Mouse (Mus musculus): ENCODE results near the gene Npb. TPM values are rescaled to one million over a fixed set of nuclear protein-coding genes. Genes with fewer than 3 reads are reported as not detected.

The Npb gene
- total RNA-seq (2023): 3.2 TPM

GRCm38 (mm10) chr11:120608241-120609034 lies at the start of gene Npb:
Gene Npb, plus strand, starts transcription at chr11:120608477.

GRCm38 (mm10) chr11:120572752-120573584 lies 35.3 kb upstream of the Npb start, which contains the start of gene P4hb:
Gene P4hb, minus strand, starts transcription at chr11:120573253.

DNA sequence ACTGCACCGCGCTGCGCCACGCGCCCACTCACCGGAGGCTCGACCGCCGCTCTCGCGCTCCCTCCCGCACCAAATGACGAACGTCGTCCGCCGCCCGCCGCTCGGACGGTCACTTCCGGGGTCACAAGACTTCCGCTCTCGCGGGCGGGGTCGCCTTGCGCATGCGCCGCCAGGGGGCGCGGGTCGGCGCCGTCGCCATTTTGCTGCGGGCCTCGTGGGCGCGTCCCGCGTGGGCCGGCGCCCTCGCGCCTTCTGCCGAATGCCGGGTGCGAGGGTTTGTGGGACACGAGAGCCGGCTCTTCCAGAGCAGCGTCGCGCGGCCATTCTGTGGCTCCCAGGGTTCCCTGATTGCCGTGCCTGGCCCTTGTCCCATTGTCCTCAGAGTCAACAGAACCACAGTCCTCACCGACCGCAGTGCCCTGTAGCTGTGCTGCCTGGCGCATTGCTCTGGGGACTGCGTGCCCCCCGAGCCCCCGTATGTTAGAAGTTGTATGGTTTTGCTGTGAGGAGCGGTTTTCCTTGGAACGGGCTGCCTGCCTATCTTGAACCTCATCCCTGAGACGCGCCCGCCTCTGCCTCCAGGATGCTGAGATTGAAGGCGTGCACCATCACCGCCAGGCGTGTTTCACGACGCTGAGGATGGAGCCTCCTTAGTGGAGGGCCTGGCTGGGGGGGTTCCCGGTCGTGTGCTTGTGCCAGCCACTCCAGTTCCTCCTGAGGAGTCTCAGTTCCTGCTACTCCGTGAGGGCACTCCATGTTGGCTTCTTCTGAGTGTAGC lies 26.6 kb upstream of the Npb start, which contains the start of gene Arhgdia:
Arhgdia (minus strand) TSS at position 135 of the 778 bp plus-strand sequence.

GRCm38 (mm10) chr11:120598283-120598989 lies 9.8 kb upstream of the Npb start, which contains the start of the genes Alyref and Anapc11:
Gene Alyref, minus strand, starts transcription at chr11:120598365.
Gene Anapc11, plus strand, starts transcription at chr11:120598421.

GRCm38 (mm10) chr11:120617519-120618112 lies 9.3 kb downstream of the Npb start, which contains the start of gene Pcyt2:
Gene Pcyt2, minus strand, starts transcription at chr11:120617936.

GRCm38 (mm10) chr11:120625152-120625775 lies 17.0 kb downstream of the Npb start, which contains the start of gene Sirt7:
Gene Sirt7, minus strand, starts transcription at chr11:120625240.

GRCm38 (mm10) chr11:120633520-120634343 lies 25.5 kb downstream of the Npb start, which contains the start of gene Mafg:
Gene Mafg, minus strand, starts transcription at chr11:120633600.

GRCm38 (mm10) chr11:120643601-120643987 lies 35.3 kb downstream of the Npb start, which contains the start of gene Pycr1:
Gene Pycr1, minus strand, starts transcription at chr11:120643769.

GRCm38 (mm10) chr11:120648001-120648476 lies 39.8 kb downstream of the Npb start, which contains the start of gene Myadml2:
Gene Myadml2, minus strand, starts transcription at chr11:120648158.

Other genes with a start within 250 kb of the Npb start
- not detected for gene Fscn2, start 246.9 kb upstream of the Npb start, total RNA-seq (2023)
- 19.7 TPM for gene Faap100, start 229.7 kb upstream of the Npb start, total RNA-seq (2023)
- 45.7 TPM for gene Nploc4, start 170.8 kb upstream of the Npb start, total RNA-seq (2023)
- gene Tspan10, start 165.8 kb upstream of the Npb start, total RNA-seq (2023): 14.2 TPM
- 0.77 TPM for gene Pde6g, start 155.0 kb upstream of the Npb start, total RNA-seq (2023)
- gene Oxld1, start 150.4 kb upstream of the Npb start, total RNA-seq (2023): 2.9 TPM
- gene Ccdc137, start 150.4 kb upstream of the Npb start, total RNA-seq (2023): 28.4 TPM
- gene Arl16, start 140.9 kb upstream of the Npb start, total RNA-seq (2023): 10.8 TPM
- gene Mrpl12, start 123.9 kb upstream of the Npb start, total RNA-seq (2023): 36.0 TPM
- 11.0 TPM for gene Slc25a10, start 116.6 kb upstream of the Npb start, total RNA-seq (2023)
- not detected for gene Gcgr, start 77.8 kb upstream of the Npb start, total RNA-seq (2023)
- 41.2 TPM for gene Mcrip1, start 58.8 kb upstream of the Npb start, total RNA-seq (2023)
- not detected for gene Ppp1r27, start 57.3 kb upstream of the Npb start, total RNA-seq (2023)
- 159 TPM for gene P4hb, start 35.2 kb upstream of the Npb start, total RNA-seq (2023)
- 371 TPM for gene Arhgdia, start 26.9 kb upstream of the Npb start, total RNA-seq (2023)
- gene Alyref, start 10.1 kb upstream of the Npb start, total RNA-seq (2023): 93.3 TPM
- gene Anapc11, start 10.1 kb upstream of the Npb start, total RNA-seq (2023): 84.8 TPM
- gene Pcyt2, start 9.5 kb downstream of the Npb start, total RNA-seq (2023): 121 TPM
- gene Sirt7, start 16.8 kb downstream of the Npb start, total RNA-seq (2023): 126 TPM
- 28.8 TPM for gene Mafg, start 25.1 kb downstream of the Npb start, total RNA-seq (2023)
- gene Pycr1, start 35.3 kb downstream of the Npb start, total RNA-seq (2023): 1.9 TPM
- gene Myadml2, start 39.7 kb downstream of the Npb start, total RNA-seq (2023): not detected
- not detected for gene Notum, start 52.7 kb downstream of the Npb start, total RNA-seq (2023)
- gene Aspscr1, start 64.5 kb downstream of the Npb start, total RNA-seq (2023): 104 TPM
- 33.8 TPM for gene Cenpx, start 105.3 kb downstream of the Npb start, total RNA-seq (2023)
- 28.8 TPM for gene Lrrc45, start 105.4 kb downstream of the Npb start, total RNA-seq (2023)
- gene Rac3, start 113.0 kb downstream of the Npb start, total RNA-seq (2023): 1.7 TPM
- not detected for gene Dcxr, start 118.8 kb downstream of the Npb start, total RNA-seq (2023)
- gene Cbr2, start 123.6 kb downstream of the Npb start, total RNA-seq (2023): not detected
- 35.1 TPM for gene Hmga1b, start 154.3 kb downstream of the Npb start, total RNA-seq (2023)
- 13.1 TPM for gene Rfng, start 175.7 kb downstream of the Npb start, total RNA-seq (2023)
- gene Gps1, start 175.8 kb downstream of the Npb start, total RNA-seq (2023): 55.1 TPM
- 48.2 TPM for gene Dus1l, start 187.9 kb downstream of the Npb start, total RNA-seq (2023)
- 110 TPM for gene Fasn, start 216.1 kb downstream of the Npb start, total RNA-seq (2023)

Measured in CD8-positive naive resting alpha-beta T cell, adult 57 days (primary cell).